Mouse (Mus musculus) cerebellum, adult 18-20 months (tissue): ENCODE data around the gene B9d2.
A peak's percentile ranks its signal among the peaks of the same experiment; 100 is the strongest.

Source experiments
- DNase-seq, 2 experiments: peaks; one replicate each; pipeline ENCODE4 v3.0.0; 2021

Gene B9d2

GRCm38 (mm10) chr7:25674719-25675300 lies 5.8 kb upstream of the B9d2 start, which contains the start of gene Tmem91:
Gene Tmem91, minus strand, starts transcription at chr7:25675166.
- no peak for DNase-seq

GRCm38 (mm10) chr7:25675405-25675804 lies 5.2 kb upstream of the B9d2 start:
- DNase-seq = no peak

- DNase-seq = peak; percentile 96 to 100
These were observed 4.3 kb upstream of the B9d2 start for GRCm38 (mm10) chr7:25676085-25676781.

- no peak for DNase-seq
These were observed 3.6 kb upstream of the B9d2 start for GRCm38 (mm10) chr7:25677013-25677412.

- DNase-seq = no peak
These were observed 609 bp upstream of the B9d2 start for GRCm38 (mm10) chr7:25679971-25680370.

- no peak for DNase-seq
These were observed 1.0 kb downstream of the B9d2 start for GRCm38 (mm10) chr7:25681341-25682231.

- no peak for DNase-seq
These were observed 3.0 kb downstream of the B9d2 start for GRCm38 (mm10) chr7:25683474-25684180.

- DNase-seq = no peak
These were observed 4.1 kb downstream of the B9d2 start for GRCm38 (mm10) chr7:25684659-25685058.

- DNase-seq = no peak
These were observed 5.4 kb downstream of the B9d2 start for GRCm38 (mm10) chr7:25685926-25686470.

- DNase-seq = no peak
These were observed 6.3 kb downstream of the B9d2 start, which contains the start of gene Tgfb1 for GRCm38 (mm10) chr7:25686680-25687531. Gene Tgfb1, plus strand, starts transcription at chr7:25687002.

- DNase-seq = no peak
These were observed 7.3 kb downstream of the B9d2 start for GRCm38 (mm10) chr7:25687811-25688401.

GRCm38 (mm10) chr7:25688810-25689586 lies 8.4 kb downstream of the B9d2 start:
- no peak for DNase-seq

GRCm38 (mm10) chr7:25689603-25690021 lies 9.0 kb downstream of the B9d2 start:
- DNase-seq = no peak

GRCm38 (mm10) chr7:25690051-25690450 lies 9.5 kb downstream of the B9d2 start:
- DNase-seq = no peak

GRCm38 (mm10) chr7:25694104-25694503 lies 13.5 kb downstream of the B9d2 start:
- DNase-seq = no peak

- no peak for DNase-seq
These were observed 19.3 kb downstream of the B9d2 start for GRCm38 (mm10) chr7:25699851-25700250.

GRCm38 (mm10) chr7:25700732-25701131 lies 20.2 kb downstream of the B9d2 start:
- DNase-seq = no peak

GRCm38 (mm10) chr7:25702350-25702749 lies 21.8 kb downstream of the B9d2 start:
- no peak for DNase-seq

GRCm38 (mm10) chr7:25703793-25704494 lies 23.4 kb downstream of the B9d2 start:
- no peak for DNase-seq
